Mouse (Mus musculus) gastrocnemius, postnatal 36 days (tissue): Measurements from ENCODE around the gene Col24a1. TPM values are rescaled to one million over a fixed set of nuclear protein-coding genes. Genes with fewer than 3 reads are reported as not detected.

ENCODE experiments used
- DNase-seq, 2 experiments: peaks; one replicate each; pipeline ENCODE4 v3.0.0; 2022
- intact Hi-C: fragments of 180-260 bp; cut with DNase I; formaldehyde crosslinking; loops from one replicate; pipeline ENCODE4 v1.15.1; 2025
- total RNA-seq, 2 experiments: library from RNA; stranded (reverse); gene quantifications; 2 replicates each; pipeline ENCODE4 v1.2.3; 2021

The Col24a1 gene
- total RNA-seq, 2 experiments from 2014 or later: 1.3 to 1.8 TPM

DNA sequence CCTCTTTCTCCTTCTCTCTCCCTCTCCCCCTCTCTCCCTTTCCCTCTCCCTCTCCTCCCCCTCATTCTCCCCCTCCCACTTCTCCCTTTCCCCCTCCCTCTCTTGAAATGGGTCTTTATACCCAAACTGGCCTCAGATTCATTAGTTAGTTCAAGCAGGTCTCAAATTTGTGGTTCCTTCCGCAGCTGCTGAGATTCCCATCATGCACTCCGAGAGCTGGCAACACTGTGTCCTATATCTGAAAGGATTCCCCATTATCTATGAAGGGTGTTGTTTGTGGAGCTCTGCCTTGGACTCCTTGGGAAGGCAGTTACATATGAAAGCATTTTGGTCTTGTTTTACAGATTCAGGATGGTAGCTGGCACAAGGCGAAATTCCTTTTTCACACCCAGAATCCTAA lies 257.9 kb downstream of the Col24a1 start:
- intact Hi-C loops: no loop called here
- no peak for DNase-seq

DNA sequence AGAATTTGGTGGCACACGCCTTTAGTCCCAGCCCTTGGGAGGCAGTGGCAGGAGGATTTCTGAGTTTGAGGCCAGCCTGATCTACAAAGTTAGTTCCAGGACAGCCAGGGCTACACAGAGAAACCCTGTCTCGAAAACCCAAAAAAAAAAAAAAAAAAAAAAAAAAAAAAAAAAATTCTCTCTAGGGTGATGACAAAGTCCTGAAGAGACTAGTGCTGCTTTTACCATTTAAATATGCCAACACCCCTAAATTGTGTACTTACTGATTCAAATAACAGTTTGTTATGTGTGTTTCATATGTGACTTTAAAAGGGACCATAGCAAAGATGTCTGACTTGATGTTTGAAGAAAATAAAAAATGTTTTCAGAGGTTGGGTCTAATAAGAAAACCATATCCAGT lies 262.1 kb downstream of the Col24a1 start:
- DNase-seq: no peak
- intact Hi-C loops: no loop called here

DNA sequence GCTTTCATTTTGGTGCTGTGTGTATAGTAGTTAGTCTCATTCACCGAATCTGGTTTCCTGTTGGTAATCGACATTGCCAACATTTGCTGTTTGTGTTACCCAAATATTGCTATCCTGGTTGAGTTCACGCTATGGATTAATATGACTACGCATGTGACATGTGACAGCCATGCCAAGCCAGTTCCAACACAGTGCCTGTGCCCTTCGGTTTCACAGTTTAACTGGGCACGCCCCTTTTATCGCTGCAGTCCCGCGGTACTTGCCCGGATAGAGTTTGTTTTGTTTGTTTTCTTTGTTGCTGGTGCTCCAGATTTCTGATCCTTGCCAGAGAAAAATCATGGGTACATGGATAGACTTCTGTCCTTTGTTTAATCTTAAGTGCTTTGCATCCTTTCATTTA lies 263.9 kb downstream of the Col24a1 start:
- intact Hi-C loops: no loop called here
- DNase-seq: no peak

DNA sequence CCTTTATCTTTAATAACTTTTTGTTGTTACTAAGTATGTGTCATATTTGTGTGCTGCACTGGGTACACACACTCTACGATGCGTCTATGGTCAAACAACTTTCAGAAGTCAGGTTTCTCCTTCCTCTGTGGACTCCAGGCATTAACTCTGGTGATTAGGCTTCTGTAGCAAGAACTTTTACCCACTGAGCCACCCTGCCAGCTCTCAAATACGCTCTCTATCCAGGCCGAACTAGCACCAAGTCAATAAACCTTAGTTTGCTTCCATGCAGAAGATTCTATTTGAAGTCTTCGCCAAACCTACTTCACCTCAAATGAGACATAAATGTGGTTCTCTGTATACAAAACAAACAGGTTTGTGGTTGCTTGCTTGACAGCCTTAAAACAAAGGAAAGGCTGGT lies 267.4 kb downstream of the Col24a1 start:
- intact Hi-C loops: no loop called here
- DNase-seq: no peak

DNA sequence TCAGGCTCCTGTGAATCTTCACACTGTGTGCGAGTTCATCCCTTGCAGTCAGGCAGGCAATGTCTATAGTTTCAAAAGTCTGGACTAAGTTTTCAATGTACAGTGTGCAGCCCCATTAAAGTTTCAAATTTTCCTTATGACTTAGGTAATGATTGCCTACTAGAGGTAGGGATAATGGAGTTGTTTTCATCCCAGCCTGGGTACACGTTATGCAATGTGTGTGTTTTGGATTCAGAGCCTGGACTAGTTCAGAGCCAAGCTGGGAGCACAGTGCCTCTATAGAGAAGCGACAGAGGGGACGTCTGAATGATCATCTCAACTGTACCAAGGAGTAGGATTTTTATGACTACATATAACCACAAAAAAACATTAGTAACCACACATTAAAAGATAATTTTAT lies 267.8 kb downstream of the Col24a1 start:
- DNase-seq: no peak
- intact Hi-C loops: no loop called here

DNA sequence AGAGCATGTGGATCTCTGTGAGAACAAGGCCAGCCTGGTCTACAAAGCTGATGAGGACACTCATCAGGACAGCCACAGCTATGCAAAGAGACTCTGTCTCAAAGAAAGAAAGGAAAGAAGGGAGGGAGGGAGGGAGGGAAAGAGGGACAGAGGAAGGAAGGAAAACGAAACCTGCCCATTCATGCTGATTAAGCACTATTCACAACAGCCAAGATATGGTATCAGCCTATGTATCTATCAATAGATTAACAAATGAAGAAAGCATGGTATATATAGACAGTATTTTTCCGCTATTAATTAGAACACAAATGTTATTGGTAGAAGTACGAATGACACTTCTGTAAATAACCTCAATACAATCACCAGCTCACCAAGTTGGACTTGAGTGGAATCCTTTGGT lies 282.2 kb downstream of the Col24a1 start:
- DNase-seq: no peak
- intact Hi-C loops: no loop called here

DNA sequence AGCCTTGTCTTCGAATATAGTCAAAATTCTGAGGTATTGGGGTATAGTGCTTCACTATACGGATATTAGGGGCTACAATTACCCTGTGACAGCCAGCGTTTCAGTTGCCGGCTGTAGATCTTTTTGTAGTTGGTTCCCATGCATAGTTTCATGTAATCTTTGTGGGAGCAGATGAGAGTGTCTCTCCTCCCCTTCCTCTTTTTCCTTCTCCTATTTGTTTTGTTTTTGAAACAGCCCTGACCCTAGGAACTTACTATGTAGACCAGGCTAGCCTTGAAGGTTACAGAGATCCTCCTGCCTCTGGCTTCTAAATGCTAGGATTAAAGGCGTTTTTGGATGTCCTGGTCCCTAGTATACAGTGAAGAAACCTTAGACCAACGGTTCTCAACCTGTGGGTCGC lies 283.1 kb downstream of the Col24a1 start:
- intact Hi-C loops: no loop called here
- DNase-seq: no peak

DNA sequence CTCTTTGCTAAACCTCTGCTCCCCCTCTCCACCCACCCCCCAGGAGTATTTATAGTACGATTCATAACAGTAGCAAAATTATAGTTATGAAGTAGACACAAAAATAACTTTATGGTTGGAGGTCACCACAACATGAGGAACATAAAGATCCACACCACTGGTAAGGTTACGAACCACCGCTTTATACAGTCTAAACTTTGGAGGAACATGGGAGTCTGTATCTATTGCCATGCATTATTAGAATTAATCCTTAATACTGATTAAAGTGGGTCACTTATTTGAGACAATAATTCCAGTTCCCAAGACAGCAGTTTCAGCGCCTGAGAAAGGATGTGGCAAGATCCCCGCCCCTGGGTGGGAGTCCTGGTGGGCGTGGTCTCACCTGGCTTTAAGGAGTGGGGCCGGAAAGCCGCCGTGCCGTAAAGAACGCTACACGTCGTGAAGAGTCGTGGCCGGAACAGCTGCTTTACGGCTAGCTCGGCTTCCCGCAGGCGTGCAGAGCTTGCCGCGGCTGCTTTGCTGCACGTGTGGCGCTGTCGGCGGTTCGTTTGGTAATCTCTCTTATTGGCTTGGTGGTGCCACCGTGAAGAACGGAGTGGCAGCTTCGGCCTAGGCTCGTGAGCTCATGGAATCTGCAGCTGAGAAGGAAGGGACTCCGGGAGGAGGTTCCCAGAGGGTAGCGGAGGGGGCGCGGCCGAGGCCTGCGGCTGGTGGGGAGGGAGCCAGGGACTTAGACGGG lies 283.6 kb downstream of the Col24a1 start, which contains the start of gene Znhit6:
TSS of gene Znhit6 (plus strand) at position 463 of the 739 bp plus-strand sequence.
- DNase-seq: peak; percentile 84 to 85
- intact Hi-C loops: no loop called here

DNA sequence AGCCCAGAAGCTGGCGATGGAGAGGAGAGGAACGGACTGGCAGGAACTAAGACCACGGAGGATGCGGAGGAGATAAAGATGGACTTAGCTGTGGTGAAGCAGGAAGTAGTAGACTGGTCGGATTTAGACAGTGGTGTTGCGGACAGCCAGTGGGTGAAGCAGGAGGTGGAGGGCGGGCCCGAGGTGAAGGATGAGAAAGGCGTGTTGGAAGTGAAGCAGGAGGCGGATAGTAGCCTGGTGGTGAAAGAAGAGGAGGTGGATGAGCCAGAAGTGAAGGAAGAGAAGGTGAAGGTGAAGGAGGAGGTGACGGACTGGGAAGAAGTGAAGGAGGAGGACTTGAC lies 284.2 kb downstream of the Col24a1 start:
- intact Hi-C loops: no loop called here
- no peak for DNase-seq

DNA sequence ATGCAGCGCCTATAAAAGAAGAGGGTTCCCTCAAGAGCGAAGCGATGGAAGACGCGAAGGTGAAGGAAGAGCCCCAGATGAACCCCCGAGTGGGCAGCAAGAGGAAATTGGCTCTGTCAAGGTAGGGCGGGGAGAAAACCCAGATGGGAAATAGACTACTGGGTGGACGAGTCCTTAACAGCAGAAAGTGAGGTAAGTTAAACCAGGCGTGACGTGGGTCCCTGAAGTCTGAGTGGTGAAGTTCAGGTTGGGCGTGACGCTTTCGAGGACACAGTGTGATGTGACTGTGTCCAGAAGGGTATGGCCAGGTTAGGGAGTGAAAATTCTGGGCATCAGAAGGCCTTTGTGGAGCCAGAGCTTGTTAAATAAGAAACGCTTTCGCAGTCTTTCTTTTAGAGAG lies 284.6 kb downstream of the Col24a1 start:
- intact Hi-C loops: no loop called here
- no peak for DNase-seq

DNA sequence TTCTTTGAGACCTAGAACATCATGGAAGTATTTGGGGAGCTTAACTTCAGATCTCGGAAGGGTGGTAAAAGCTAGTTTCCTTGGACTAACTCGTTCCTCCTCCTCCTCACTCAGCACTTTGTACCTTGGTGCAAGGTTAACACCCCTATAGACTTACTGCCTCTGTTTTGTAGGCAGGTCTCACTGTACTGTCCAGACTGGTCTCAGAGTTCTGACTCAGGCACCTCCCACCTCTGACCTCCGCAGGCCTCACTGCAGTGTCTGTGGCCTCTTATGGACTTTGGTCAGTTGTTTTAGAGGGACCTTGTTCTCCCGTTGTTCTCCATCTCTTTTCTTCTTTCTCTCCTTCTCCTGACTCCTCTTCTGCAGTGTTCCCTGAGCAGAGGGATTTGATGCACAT lies 290.8 kb downstream of the Col24a1 start:
- intact Hi-C loops: loop anchor here (5.0 kb wide), 1 partner anchor 144 kb away; no protein-coding TSS in a partner anchor
- DNase-seq: no peak

DNA sequence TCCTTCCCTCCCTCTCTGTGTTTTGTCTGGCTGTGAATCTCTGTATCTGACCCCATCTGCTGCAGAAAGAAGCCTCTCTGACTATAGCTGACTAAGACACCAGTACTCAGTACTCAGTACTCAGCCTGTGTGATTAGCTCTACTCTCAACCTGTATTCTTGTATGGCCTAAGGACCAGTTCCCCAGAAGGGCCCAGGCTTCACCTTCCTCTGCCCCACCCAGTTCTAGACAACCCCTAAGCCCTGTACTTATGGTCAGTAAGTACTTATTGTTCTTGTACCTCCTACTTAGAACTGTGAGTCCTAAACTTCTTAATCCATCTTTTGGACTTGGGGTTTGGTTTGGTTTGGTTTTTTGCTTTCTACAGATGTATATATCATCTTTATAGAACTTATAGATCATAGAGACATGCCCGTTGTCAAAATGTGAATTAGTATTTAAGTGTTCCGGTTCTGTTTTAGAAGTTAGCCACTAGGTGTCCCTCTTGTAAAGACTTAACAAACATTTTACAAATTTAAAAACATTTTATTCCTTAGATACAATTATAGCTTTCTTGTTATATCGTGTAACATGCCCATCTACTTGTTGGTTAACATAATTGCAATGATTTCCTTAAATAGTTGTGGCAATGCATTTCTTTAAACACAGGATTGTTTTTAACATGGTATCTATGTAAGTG lies 291.4 kb downstream of the Col24a1 start:
- intact Hi-C loops: loop anchor here (2.0 to 5.0 kb wide), 2 partner anchors 144 to 321 kb away; no protein-coding TSS in a partner anchor
- no peak for DNase-seq

DNA sequence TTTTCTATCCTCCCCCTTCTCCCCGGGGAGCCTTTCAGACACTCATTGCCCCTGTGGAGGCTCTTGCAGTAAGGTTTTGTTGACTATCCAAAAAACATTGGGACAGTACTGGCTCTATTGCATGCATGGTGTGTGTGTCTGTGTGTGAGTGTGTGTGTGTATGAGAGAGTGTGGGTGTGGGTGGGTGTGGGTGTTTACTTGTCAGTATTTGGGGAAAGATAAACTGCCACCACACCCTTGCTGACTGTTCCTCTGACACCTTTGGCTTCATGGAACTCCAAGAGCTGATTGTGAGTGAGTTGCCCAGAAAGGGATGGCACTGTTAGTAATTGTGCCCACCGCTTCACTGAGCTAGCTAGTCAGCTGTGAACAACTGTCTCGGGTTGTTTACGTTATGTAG lies 298.3 kb downstream of the Col24a1 start:
- intact Hi-C loops: no loop called here
- DNase-seq: no peak

DNA sequence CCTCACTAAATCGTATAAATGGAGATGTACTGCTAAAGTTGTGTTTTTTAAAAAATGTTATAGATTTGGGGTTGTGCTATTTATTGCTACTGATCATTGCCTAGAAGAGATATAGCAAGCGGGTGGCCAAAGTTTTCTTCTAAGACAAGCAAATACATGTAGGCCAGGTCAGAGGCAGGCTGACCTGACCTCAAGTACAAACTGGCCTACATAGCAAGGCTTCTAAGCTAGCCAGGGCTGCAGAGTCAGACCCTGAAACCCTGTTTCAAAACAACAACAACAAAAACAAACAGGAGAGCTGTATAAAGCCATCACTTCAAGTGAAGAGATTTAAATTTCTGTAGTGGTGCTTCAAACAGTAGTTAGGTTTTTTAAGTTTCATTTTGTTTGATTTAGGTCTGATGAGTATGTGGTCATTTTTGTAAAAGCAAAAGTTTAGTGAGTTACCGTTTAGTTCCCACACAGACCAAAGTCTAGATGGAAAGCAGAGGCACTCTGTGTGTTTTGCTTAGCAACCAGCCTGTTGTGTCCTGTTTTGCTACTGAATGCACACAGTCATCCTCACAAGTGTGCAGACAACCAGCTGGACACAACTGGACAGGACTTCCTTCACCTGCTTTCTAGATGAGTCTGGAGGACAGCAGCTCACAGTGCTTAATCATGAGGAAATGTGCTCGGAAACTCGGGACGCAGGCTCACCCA lies 299.7 kb downstream of the Col24a1 start:
- intact Hi-C loops: no loop called here
- no peak for DNase-seq

DNA sequence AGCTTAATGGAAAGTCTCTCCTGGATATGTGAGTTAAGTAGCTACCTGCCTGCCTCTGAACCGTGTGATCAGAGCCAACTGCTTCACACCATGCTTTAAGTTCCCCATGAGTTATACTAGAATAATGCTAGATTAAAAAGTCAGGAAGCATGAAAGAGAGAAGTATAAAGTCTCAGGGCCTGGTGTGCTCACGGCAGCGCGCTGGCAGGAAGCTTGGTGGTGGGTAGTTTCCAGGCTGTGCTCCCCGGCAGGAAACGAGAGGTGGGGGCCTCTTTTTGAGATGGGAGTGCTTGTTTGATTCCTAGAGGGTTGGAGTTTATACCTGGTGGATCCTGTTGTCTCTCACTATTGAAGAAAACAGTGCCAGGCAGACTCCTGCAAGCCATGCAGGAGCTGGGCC lies 303.1 kb downstream of the Col24a1 start:
- intact Hi-C loops: no loop called here
- no peak for DNase-seq

DNA sequence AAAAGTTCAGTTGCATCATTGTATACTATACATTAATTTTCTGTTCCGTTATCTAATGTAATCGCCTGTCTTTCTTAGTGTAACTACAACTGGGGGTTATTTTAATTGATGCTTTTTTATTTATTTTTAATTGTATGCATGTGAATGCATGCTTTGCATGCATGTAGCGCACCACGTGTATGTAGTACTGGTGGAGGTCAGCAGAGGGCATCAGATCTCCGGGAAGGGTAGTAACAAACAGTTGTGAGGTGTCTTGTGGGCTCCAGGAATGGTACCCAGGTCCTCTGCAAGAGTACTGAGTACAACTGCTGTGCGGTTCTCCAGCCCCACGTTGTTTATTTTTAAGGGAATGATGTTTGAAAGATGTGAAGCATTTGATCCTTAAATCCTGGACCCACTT lies 306.8 kb downstream of the Col24a1 start:
- no peak for DNase-seq
- intact Hi-C loops: no loop called here

DNA sequence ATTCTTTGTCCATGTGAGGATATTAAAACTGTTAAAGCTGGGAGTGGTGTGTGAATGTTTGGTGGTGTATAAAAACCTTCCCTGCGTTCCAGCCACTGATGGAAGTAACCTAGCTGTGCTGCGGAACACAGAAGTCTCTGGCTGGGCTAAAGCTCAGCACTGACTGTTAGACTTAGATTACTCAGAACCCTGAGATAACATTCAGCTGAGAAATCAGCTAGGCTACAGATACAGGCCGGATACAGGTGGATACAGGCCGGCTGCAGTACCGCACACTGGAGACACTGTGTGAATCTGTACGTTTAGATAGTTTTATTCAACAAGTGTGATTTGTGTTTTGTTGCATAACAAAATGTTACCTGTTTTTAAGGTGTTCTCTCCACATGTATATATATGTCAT lies 308.5 kb downstream of the Col24a1 start:
- intact Hi-C loops: no loop called here
- no peak for DNase-seq

DNA sequence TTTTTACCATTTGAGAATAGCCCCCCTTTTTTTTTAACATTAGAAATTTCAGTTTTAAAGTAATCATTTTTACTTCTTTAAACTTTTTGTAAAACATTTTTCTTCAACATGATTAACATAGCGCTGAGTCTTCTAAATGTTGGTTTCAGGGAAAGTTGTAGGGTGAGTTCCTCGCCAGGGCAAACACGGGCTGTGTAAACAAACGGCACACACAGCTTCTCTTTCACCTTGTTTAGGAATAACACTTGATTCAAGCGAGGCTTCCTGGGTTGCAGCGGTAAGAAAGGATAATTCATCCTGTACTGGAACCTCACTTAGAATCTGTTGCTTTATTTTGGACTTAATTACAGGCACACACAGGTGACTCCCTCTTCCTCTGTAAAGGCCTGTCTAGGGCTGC lies 309.1 kb downstream of the Col24a1 start:
- intact Hi-C loops: no loop called here
- DNase-seq: no peak
